Comparison of ENCODE assay signal across 16 mouse cellular contexts in genomic region chr2:174393383-174393782, GRCm38 (mm10). TPM values are rescaled to one million over a fixed set of nuclear protein-coding genes. Genes with fewer than 3 reads are reported as not detected.
A peak's percentile ranks its signal among the peaks of the same experiment; 100 is the strongest.
DNase-seq lines count a peak whose midpoint lies in the region; ATAC-seq lines count a peak whose summit lies in the region.
"Had no signal": no experiment of that assay in that cellular context is flagged by ENCODE, and none has a peak within 500 bp of the region (broad histone marks: within the 10 kb centered on the region; RNA-seq: fewer than 3 reads in every experiment).

No protein-coding gene starts in this region.

- ATAC-seq in megakaryocyte-erythroid progenitor cell, adult 5-6 weeks (replicated peaks; ENCODE audit: low FRiP score, low TSS enrichment, poor library complexity, severe bottlenecking): no peak
- ATAC-seq: forebrain, embryonic 14.5 days; hindbrain, embryonic 16.5 days; inflammation-experienced regulatory T-cells, adult 6 months; intestine, postnatal 0 days had no signal

- DNase-seq in adrenal gland, adult (ENCODE audit: inconsistent age in 2 of 2, low spot score in 1 of 2): peak; percentile 77 to 89
- DNase-seq in adrenal gland, postnatal 4 days (ENCODE audit: low spot score in 2 of 2): no peak
- DNase-seq in adrenal gland, adult 8-10 months: peak; percentile 79
- DNase-seq in adrenal gland, postnatal 36 days: peak; percentile 35 to 61
- no peak for DNase-seq in spleen, postnatal 36 days (ENCODE audit: low spot score in 2 of 2)
- no peak for DNase-seq in gastrocnemius, postnatal 14 days
- DNase-seq: cerebellum, adult 2 months; cerebellum, postnatal 10 days; embryo, embryonic 11 days; gastrocnemius, adult 2 months; heart, postnatal 36 days had no signal

- intact Hi-C loops in gastrocnemius, postnatal 14 days (cut with DNase I; ENCODE audit: low total_unique reads): no loop called here

RNA-seq across cellular contexts. Expression of gene Nelfcd, which starts 22.2 kb away (rescaled TPM):
- 10 to 100 TPM; 77.0 to 78.4 TPM for total RNA-seq in adrenal gland, postnatal 4 days (2021)
- total RNA-seq in adrenal gland, adult 8-10 months (2022): 10 to 100 TPM; 63.0 to 72.5 (median 65.3) TPM
- 10 to 100 TPM; 54.9 to 55.8 TPM for total RNA-seq in adrenal gland, postnatal 36 days (2021)
- 73.4 and 90.4 TPM in 2 replicates for total RNA-seq in megakaryocyte-erythroid progenitor cell, adult 5-6 weeks (2014; fragmentation: Nextera tagmentation)
- 49.0 and 50.4 TPM in 2 replicates for total RNA-seq in megakaryocyte-erythroid progenitor cell, adult 5-6 weeks (2017)
- total RNA-seq in gastrocnemius, postnatal 14 days (2021): 10 to 100 TPM; 28.5 to 29.4 TPM

RNA-seq across cellular contexts. Expression of gene Ctsz, which starts 45.5 kb away (rescaled TPM):
- 100 to 1,000 TPM; 107 to 114 TPM for total RNA-seq in adrenal gland, postnatal 4 days (2021)
- 100 to 1,000 TPM; 162 to 226 (median 178) TPM for total RNA-seq in adrenal gland, adult 8-10 months (2022)
- total RNA-seq in adrenal gland, postnatal 36 days (2021): 100 to 1,000 TPM; 153 to 175 TPM
- 44.2 and 46.0 TPM in 2 replicates for total RNA-seq in megakaryocyte-erythroid progenitor cell, adult 5-6 weeks (2014; fragmentation: Nextera tagmentation)
- 67.3 and 69.2 TPM in 2 replicates for total RNA-seq in megakaryocyte-erythroid progenitor cell, adult 5-6 weeks (2017)
- 10 to 100 TPM; 35.9 to 46.1 TPM for total RNA-seq in gastrocnemius, postnatal 14 days (2021)

RNA-seq across cellular contexts. Expression of gene Gm20721, which starts 46.9 kb away (rescaled TPM):
- 1 to 10 TPM; 2.1 to 2.2 TPM for total RNA-seq in adrenal gland, postnatal 4 days (2021)
- 1 to 10 TPM; 1.6 to 2.7 (median 2.3) TPM for total RNA-seq in adrenal gland, adult 8-10 months (2022)
- 1 to 10 TPM; 2.2 to 2.6 TPM for total RNA-seq in adrenal gland, postnatal 36 days (2021)
- total RNA-seq in megakaryocyte-erythroid progenitor cell, adult 5-6 weeks (2014; fragmentation: Nextera tagmentation): 0.13 TPM in 1 of 2 replicates, not detected in the other
- total RNA-seq in megakaryocyte-erythroid progenitor cell, adult 5-6 weeks (2017): 2.7 and 5.7 TPM in 2 replicates
- 1 to 10 TPM; 3.1 to 3.2 TPM for total RNA-seq in gastrocnemius, postnatal 14 days (2021)

RNA-seq across cellular contexts. Expression of gene Tubb1, which starts 57.1 kb away (rescaled TPM):
- total RNA-seq in adrenal gland, postnatal 4 days (2021): 1 to 10 TPM; 1.4 to 2.7 TPM
- 1 to 10 TPM in 1 of 4 experiments, under 1 TPM in 3; 0.28 to 1.1 (median 0.76) TPM for total RNA-seq in adrenal gland, adult 8-10 months (2022)
- total RNA-seq in adrenal gland, postnatal 36 days (2021): under 1 TPM; 0.40 to 0.86 TPM
- not detected in 2 replicates for total RNA-seq in megakaryocyte-erythroid progenitor cell, adult 5-6 weeks (2014; fragmentation: Nextera tagmentation)
- 1.5 and 3.5 TPM in 2 replicates for total RNA-seq in megakaryocyte-erythroid progenitor cell, adult 5-6 weeks (2017)
- under 1 TPM in 1 of 2 experiments, not detected in 1; 0.14 TPM for total RNA-seq in gastrocnemius, postnatal 14 days (2021)
- total RNA-seq: gastrocnemius, adult 2 months had no signal

Comparison
In these comparisons a context has a peak if more than half of its experiments do, and no peak if none do; other contexts are left out.
1. DNase-seq: peak in adrenal gland, adult (2 of 2), adrenal gland, adult 8-10 months (single experiment) and adrenal gland, postnatal 36 days (2 of 2); none in adrenal gland, postnatal 4 days (0 of 2), spleen, postnatal 36 days (0 of 2) and gastrocnemius, postnatal 14 days (single experiment).